Mouse (Mus musculus): ENCODE data around the gene Mfsd8. TPM values are rescaled to one million over a fixed set of nuclear protein-coding genes. Genes with fewer than 3 reads are reported as not detected.

Gene Mfsd8
- polyA plus RNA-seq, 1 experiment from 2014 or later: 8.1 TPM

Other genes starting within 250 kb of the Mfsd8 start
- 0.64 and 0.65 TPM in 2 replicates for gene Slc25a31, start 138.0 kb downstream of the Mfsd8 start, polyA plus RNA-seq (2014; fragmentation: Nextera tagmentation; extraction: Ambion mirVana)
- 16.4 and 23.9 TPM in 2 replicates for gene Hspa4l, start 102.4 kb downstream of the Mfsd8 start, polyA plus RNA-seq (2014; fragmentation: Nextera tagmentation; extraction: Ambion mirVana)
- 48.9 and 49.2 TPM in 2 replicates for gene Plk4, start 46.9 kb downstream of the Mfsd8 start, polyA plus RNA-seq (2014; fragmentation: Nextera tagmentation; extraction: Ambion mirVana)
- gene Abhd18, start 84 bp upstream of the Mfsd8 start, polyA plus RNA-seq (2014; fragmentation: Nextera tagmentation; extraction: Ambion mirVana): 6.3 and 7.0 TPM in 2 replicates
- gene 1700034I23Rik, start 55.7 kb upstream of the Mfsd8 start, polyA plus RNA-seq (2014; fragmentation: Nextera tagmentation; extraction: Ambion mirVana): 0.30 TPM in 1 of 2 replicates, not detected in the other
- 3.1 and 5.9 TPM in 2 replicates for gene Larp1b, start 102.9 kb upstream of the Mfsd8 start, polyA plus RNA-seq (2014; fragmentation: Nextera tagmentation; extraction: Ambion mirVana)
- 32.5 and 33.7 TPM in 2 replicates for gene Pgrmc2, start 236.2 kb upstream of the Mfsd8 start, polyA plus RNA-seq (2014; fragmentation: Nextera tagmentation; extraction: Ambion mirVana)

All from embryonic facial prominence, embryonic 14.5 days (tissue).